Mouse (Mus musculus): ENCODE results near the gene Zcrb1.

- TF ChIP-seq POLR2A (IDR thresholded peaks at IDR 0.05; ENCODE audit: low read depth, low read length) (no peak), EP300 (IDR thresholded peaks at IDR 0.05; ENCODE audit: low read length) (no peak), JUND (conservative IDR thresholded peaks at IDR 0.05; ENCODE audit: low read depth, low read length) (no peak), HCFC1 (IDR thresholded peaks at IDR 0.05; ENCODE audit: low read depth, low read length) (no peak), CTCF (conservative IDR thresholded peaks at IDR 0.05 in 1 of 2, IDR thresholded peaks at IDR 0.05 in 1 of 2; ENCODE audit: low read depth in 2 of 2, low read length in 2 of 2) (no peak), MAFK (IDR thresholded peaks at IDR 0.05; ENCODE audit: insufficient replicate concordance, low read length) (no peak), E2F4 (IDR thresholded peaks at IDR 0.05; ENCODE audit: insufficient replicate concordance, low read depth, low read length) (no peak), RCOR1 (conservative IDR thresholded peaks at IDR 0.05; ENCODE audit: low read depth, low read length) (no peak), RAD21 (IDR thresholded peaks at IDR 0.05; ENCODE audit: low read depth, low read length) (no peak), SIN3A (IDR thresholded peaks at IDR 0.05; ENCODE audit: low read length) (no peak), NRF1 (IDR thresholded peaks at IDR 0.05; ENCODE audit: low read depth, low read length) (no peak)
These were observed 29.6 kb downstream of the Zcrb1 start for GRCm38 (mm10) chr15:93368558-93368957.

Measured in CH12.LX (cell line).